Mouse (Mus musculus) lung, embryonic 16.5 days (tissue): ENCODE results near the gene Inpp5k. TPM values are rescaled to one million over a fixed set of nuclear protein-coding genes. Genes with fewer than 3 reads are reported as not detected.

Experiments used
- ATAC-seq: fragments of 200-750 bp; cut with Nextera tagmentation; 2 replicates; pipeline ENCODE4 v1.8.0; 2017; ENCODE audit warnings: low read depth, mild to moderate bottlenecking, moderate library complexity
- H3K27ac ChIP-seq: fragments of 300-500 bp; sonication (generic); 2 replicates; pipeline ENCODE4 v1.5.1; 2014; ENCODE audit warnings: mild to moderate bottlenecking, control low read depth, low read length
- H3K27me3 ChIP-seq: fragments of 300-500 bp; sonication (generic); 2 replicates; pipeline ENCODE4 v1.6.1; 2014; ENCODE audit warnings: low read depth, low read length, mixed read lengths; ENCODE audit not compliant: control insufficient read depth, insufficient read depth
- H3K36me3 ChIP-seq: fragments of 300-500 bp; sonication (generic); 2 replicates; pipeline ENCODE4 v1.6.1; 2014; ENCODE audit warnings: low read length; ENCODE audit not compliant: control insufficient read depth, insufficient read depth
- H3K4me1 ChIP-seq: fragments of 300-500 bp; sonication (generic); replicated peaks from 2 replicates; pipeline ENCODE4 v1.6.1; 2014; ENCODE audit warnings: low read length, mixed read lengths; ENCODE audit not compliant: control insufficient read depth, insufficient read depth
- H3K4me2 ChIP-seq: fragments of 300-500 bp; sonication (generic); 2 replicates; pipeline ENCODE4 v1.6.1; 2014; ENCODE audit warnings: low read depth, low read length, control low read depth
- H3K4me3 ChIP-seq: fragments of 300-500 bp; sonication (generic); 2 replicates; pipeline ENCODE4 v1.5.1; 2014; ENCODE audit warnings: mild to moderate bottlenecking, low read length, control low read depth
- H3K9ac ChIP-seq: fragments of 300-500 bp; sonication (generic); 2 replicates; pipeline ENCODE4 v1.6.1; 2014; ENCODE audit warnings: low read length, control low read depth
- H3K9me3 ChIP-seq: fragments of 300-500 bp; sonication (generic); 2 replicates; pipeline ENCODE4 v1.6.1; 2016; ENCODE audit warnings: low read length; ENCODE audit not compliant: control insufficient read depth
- WGBS: fragments of 180-500 bp; shearing (Covaris S2); extraction: QIAGEN DNeasy Blood & Tissue Kit; methylation state at CpG from one replicate; pipeline ENCODE4 v1.1.7; 2014; 5-methylcytosine and 5-hydroxymethylcytosine counted together
- polyA plus RNA-seq: library from polyadenylated mRNA; unstranded; fragments of >200 nt; fragmentation: Nextera tagmentation; extraction: Ambion mirVana; gene quantifications from 2 replicates; pipeline ENCODE4 v1.2.1, GENCODE M21; 2015

Gene Inpp5k
- 33.8 and 35.4 TPM in 2 replicates for polyA plus RNA-seq

- Histone ChIP-seq H3K4me3 (peak within 1 kb of the TSS; percentile 79), H3K27me3 (no peaks in the 10 kb centered on the region), H3K4me1 (peaks cover 12% of the 10 kb centered on the region), H3K4me2 (peak within 1 kb of the TSS; percentile 83), H3K9ac (peak within 1 kb of the TSS; percentile 82), H3K9me3 (no peaks in the 10 kb centered on the region), H3K36me3 (peaks cover 12% of the 10 kb centered on the region), H3K27ac (peak within 1 kb of the TSS; percentile 74)
- peak; percentile 100 for ATAC-seq
- WGBS = under 1% methylated on average over 53 of the region's 53 CpGs
Measured at GRCm38 (mm10) chr11:75630645-75631229, at the start of gene Inpp5k. Gene Inpp5k (plus strand): TSS chr11:75630988.

DNA sequence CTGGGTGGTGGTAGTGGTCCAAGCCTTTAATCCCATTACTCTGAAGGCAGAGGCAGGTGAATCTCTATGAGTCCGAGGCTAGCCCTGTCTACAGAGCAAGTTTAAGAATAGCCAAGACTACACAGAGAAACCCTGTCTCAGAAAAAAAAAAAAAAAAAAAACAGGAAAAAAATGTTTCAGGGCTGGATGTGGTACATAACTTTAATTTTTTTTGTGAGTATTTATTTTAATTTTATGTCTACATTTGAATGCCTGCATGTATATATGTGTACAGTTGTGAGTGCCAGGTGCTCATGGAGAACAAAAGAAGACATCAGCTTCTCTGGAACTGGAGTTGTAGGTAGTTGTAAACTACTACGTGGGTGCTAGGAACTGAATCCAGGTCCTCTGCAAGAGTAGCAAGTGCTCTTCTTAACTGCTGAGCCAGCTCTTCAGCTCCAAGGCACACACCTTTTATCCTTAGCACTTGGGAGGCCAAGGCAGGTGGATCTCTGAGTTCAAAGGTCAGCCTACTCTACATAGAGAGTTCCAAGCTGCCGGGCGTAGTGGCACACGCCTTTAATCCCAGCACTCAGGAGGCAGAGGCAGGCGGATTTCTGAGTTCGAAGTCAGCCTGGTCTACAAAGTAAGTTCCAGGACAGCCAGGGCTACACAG is 49.2 kb upstream of the Inpp5k start:
- Histone ChIP-seq H3K9me3 (no peaks in the 10 kb centered on the region), H3K4me2 (no peak overlapping the region), H3K36me3 (no peaks in the 10 kb centered on the region), H3K4me1 (no peaks in the 10 kb centered on the region), H3K9ac (no peak overlapping the region), H3K27me3 (no peaks in the 10 kb centered on the region), H3K4me3 (no peak overlapping the region), H3K27ac (no peak overlapping the region)
- WGBS = 91% methylated on average over 7 of the region's 7 CpGs
- ATAC-seq = no peak

GRCm38 (mm10) chr11:75583521-75583920 is 47.3 kb upstream of the Inpp5k start:
- H3K27ac ChIP-seq = no peak overlapping the region
- WGBS = 56% methylated on average over 2 of the region's 2 CpGs
- no peak overlapping the region for H3K9ac ChIP-seq
- peaks cover 3% of the 10 kb centered on the region; the same call in 1 of the 2 replicates for H3K4me1 ChIP-seq
- no peaks in the 10 kb centered on the region for H3K27me3 ChIP-seq
- H3K9me3 ChIP-seq = no peaks in the 10 kb centered on the region
- no peak for ATAC-seq
- H3K4me2 ChIP-seq = no peak overlapping the region
- no peaks in the 10 kb centered on the region for H3K36me3 ChIP-seq
- H3K4me3 ChIP-seq = no peak overlapping the region

DNA sequence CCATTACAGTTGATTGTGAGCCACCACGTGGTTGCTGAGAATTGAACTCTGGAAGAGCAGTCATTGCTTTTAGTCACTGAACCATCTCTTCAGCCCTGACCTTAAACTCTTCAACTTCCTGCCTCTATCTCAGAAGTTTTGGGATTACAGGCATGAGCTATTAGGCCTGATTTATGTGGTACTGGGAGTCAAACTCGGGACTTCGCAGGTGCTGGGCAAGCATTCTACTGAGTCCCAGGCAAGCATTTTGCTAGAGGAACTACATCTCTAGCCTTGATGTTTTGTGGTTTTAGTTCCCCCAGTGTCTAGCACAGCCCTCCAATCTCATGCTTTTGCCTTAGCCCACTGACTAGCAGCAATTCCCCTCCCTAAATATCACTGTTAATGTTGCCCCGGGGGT is 45.7 kb upstream of the Inpp5k start:
- WGBS = 58% methylated on average over 4 of the region's 4 CpGs
- Histone ChIP-seq H3K27ac (no peak overlapping the region), H3K9me3 (no peaks in the 10 kb centered on the region), H3K9ac (no peak overlapping the region), H3K36me3 (no peaks in the 10 kb centered on the region), H3K4me1 (peaks cover 14% of the 10 kb centered on the region), H3K27me3 (no peaks in the 10 kb centered on the region), H3K4me3 (no peak overlapping the region), H3K4me2 (no peak overlapping the region)
- ATAC-seq = no peak

DNA sequence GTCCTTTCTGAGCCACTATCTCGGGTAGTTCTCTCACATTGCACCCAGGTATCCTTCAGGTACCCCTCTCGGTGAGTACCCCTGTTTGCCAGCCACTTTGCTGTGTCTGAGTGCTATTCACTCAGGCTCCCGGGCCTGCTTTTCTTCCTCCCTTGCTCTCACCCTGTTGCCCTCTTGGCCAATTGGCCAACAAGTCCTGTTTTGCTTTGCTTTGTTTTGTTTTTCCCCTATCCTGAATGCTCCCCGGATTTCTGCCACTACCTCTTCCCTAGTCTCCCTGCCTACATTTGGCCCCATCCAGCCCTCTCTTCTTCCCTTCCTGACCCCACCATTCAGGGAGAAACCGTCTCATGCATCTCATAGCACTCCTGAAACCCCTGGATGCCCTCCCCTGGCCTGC is 44.8 kb upstream of the Inpp5k start:
- no peak for ATAC-seq
- Histone ChIP-seq H3K4me3 (no peak overlapping the region), H3K36me3 (no peaks in the 10 kb centered on the region), H3K27ac (no peak overlapping the region), H3K27me3 (no peaks in the 10 kb centered on the region), H3K9ac (no peak overlapping the region), H3K9me3 (no peaks in the 10 kb centered on the region), H3K4me2 (no peak overlapping the region), H3K4me1 (peaks cover 14% of the 10 kb centered on the region)
- WGBS = 68% methylated on average over 5 of the region's 5 CpGs

GRCm38 (mm10) chr11:75586963-75587362 is 43.8 kb upstream of the Inpp5k start:
- no peak for ATAC-seq
- peaks cover 14% of the 10 kb centered on the region for H3K4me1 ChIP-seq
- H3K4me2 ChIP-seq = no peak overlapping the region
- no peaks in the 10 kb centered on the region for H3K9me3 ChIP-seq
- H3K4me3 ChIP-seq = no peak overlapping the region
- H3K27ac ChIP-seq = no peak overlapping the region
- H3K36me3 ChIP-seq = no peaks in the 10 kb centered on the region
- no peak overlapping the region; the same call in 1 of the 2 replicates for H3K9ac ChIP-seq
- no peaks in the 10 kb centered on the region for H3K27me3 ChIP-seq
- 92% methylated on average over 5 of the region's 5 CpGs for WGBS

DNA sequence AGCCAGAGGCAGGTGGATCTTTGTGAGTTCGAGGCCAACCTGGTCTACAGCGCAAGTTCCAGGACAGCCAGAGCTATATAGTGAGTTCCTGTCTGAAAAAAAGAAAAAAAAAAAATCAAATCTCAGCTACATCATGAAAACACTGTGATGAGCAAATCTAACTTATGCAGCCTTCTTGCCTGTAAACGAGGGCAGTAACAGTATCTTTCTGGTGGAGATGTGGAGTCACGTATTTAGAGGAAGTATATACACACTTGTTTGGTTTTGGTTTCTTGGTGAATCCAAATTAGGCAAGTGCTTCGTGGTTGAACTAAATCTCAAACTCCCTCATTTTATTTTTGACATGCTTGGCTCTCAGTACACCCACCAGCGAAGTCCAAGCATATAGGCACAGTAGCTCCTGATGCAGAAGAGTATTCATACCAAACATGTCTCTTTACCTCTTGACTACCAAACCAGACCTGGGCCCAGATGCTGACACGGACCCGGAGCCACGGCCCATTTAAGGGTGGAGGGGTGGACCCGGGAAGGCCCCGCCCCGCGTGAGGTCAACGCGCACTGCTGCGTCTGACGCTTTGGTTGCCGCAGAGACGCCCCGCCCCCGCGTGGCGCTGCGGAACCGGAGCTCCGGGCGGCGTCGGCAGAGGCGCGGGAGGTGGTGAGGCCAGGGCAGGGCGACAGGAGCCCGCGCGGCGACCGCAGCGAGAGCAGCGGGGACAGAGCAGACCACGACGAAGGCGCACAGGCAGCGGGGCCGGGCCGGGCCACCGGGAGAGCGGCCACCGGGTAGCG is 43.1 kb upstream of the Inpp5k start, which contains the start of gene Pitpna:
TSS of gene Pitpna (plus strand) at position 605 of the 792 bp plus-strand sequence.
- H3K36me3 ChIP-seq = no peaks in the 10 kb centered on the region; the same call in 1 of the 2 replicates
- peak within 1 kb of the TSS; percentile 78 for H3K4me3 ChIP-seq
- peak within 1 kb of the TSS; percentile 76 for H3K27ac ChIP-seq
- H3K9ac ChIP-seq = peak within 1 kb of the TSS; percentile 82
- H3K4me2 ChIP-seq = peak within 1 kb of the TSS; percentile 74
- peaks cover 14% of the 10 kb centered on the region for H3K4me1 ChIP-seq
- H3K27me3 ChIP-seq = no peaks in the 10 kb centered on the region
- peak; percentile 97 for ATAC-seq
- H3K9me3 ChIP-seq = no peaks in the 10 kb centered on the region
- 4% methylated on average over 43 of the region's 49 CpGs for WGBS

GRCm38 (mm10) chr11:75588285-75588941 is 42.4 kb upstream of the Inpp5k start:
- peak overlapping the region; percentile 78 for H3K4me3 ChIP-seq
- no peaks in the 10 kb centered on the region for H3K9me3 ChIP-seq
- peak; percentile 81 for ATAC-seq
- H3K4me1 ChIP-seq = peaks cover 14% of the 10 kb centered on the region
- under 1% methylated on average over 32 of the region's 37 CpGs for WGBS
- H3K4me2 ChIP-seq = peak overlapping the region; percentile 74
- H3K27me3 ChIP-seq = no peaks in the 10 kb centered on the region
- H3K9ac ChIP-seq = peak overlapping the region; percentile 82
- peaks cover 5% of the 10 kb centered on the region for H3K36me3 ChIP-seq
- H3K27ac ChIP-seq = peak overlapping the region; percentile 76

GRCm38 (mm10) chr11:75592612-75593011 is 38.2 kb upstream of the Inpp5k start:
- no peak overlapping the region for H3K27ac ChIP-seq
- H3K36me3 ChIP-seq = peaks cover 10% of the 10 kb centered on the region
- ATAC-seq = no peak
- 85% methylated on average over 5 of the region's 5 CpGs for WGBS
- H3K4me3 ChIP-seq = no peak overlapping the region
- H3K4me2 ChIP-seq = no peak overlapping the region
- H3K4me1 ChIP-seq = peaks cover 12% of the 10 kb centered on the region
- no peaks in the 10 kb centered on the region for H3K27me3 ChIP-seq
- no peak overlapping the region for H3K9ac ChIP-seq
- H3K9me3 ChIP-seq = no peaks in the 10 kb centered on the region
